Mouse (Mus musculus) limb, embryonic 11.5 days (tissue): ENCODE results near the gene Parp16. TPM values are rescaled to one million over a fixed set of nuclear protein-coding genes. Genes with fewer than 3 reads are reported as not detected.
A peak's percentile ranks its signal among the peaks of the same experiment; 100 is the strongest.

Experiments
- ATAC-seq: fragments of 200-750 bp; cut with Nextera tagmentation; 2 replicates; pipeline ENCODE4 v1.8.0; 2017; ENCODE audit warnings: low read depth; ENCODE audit not compliant: insufficient number of reproducible peaks, low FRiP score, low TSS enrichment
- DNase-seq: peaks from one replicate; pipeline ENCODE4 v3.0.0-alpha.2; 2015; ENCODE audit warnings: low spot score
- H3K27ac ChIP-seq: fragments of 300-500 bp; sonication (generic); replicated peaks from 2 replicates; pipeline ENCODE4 v1.5.1; 2014; ENCODE audit warnings: low read depth, mild to moderate bottlenecking, low read length
- H3K27me3 ChIP-seq: fragments of 300-500 bp; sonication (generic); 2 replicates; pipeline ENCODE4 v1.6.1; 2014; ENCODE audit warnings: mild to moderate bottlenecking, low read length, mixed read lengths; ENCODE audit not compliant: control insufficient read depth, insufficient read depth
- H3K36me3 ChIP-seq: fragments of 300-500 bp; sonication (generic); 2 replicates; pipeline ENCODE4 v1.6.1; 2014; ENCODE audit warnings: mild to moderate bottlenecking, low read length, moderate library complexity, mixed read lengths; ENCODE audit not compliant: control insufficient read depth, insufficient read depth
- H3K4me1 ChIP-seq: fragments of 300-500 bp; sonication (generic); 2 replicates; pipeline ENCODE4 v1.6.1; 2014; ENCODE audit warnings: low read length, mixed read lengths; ENCODE audit not compliant: control insufficient read depth, insufficient read depth
- H3K4me2 ChIP-seq: fragments of 300-500 bp; sonication (generic); 2 replicates; pipeline ENCODE4 v1.6.1; 2014; ENCODE audit warnings: low read depth, mild to moderate bottlenecking, moderate library complexity; ENCODE audit not compliant: severe bottlenecking
- H3K4me3 ChIP-seq: fragments of 300-500 bp; sonication (generic); 2 replicates; pipeline ENCODE4 v1.5.1; 2014; ENCODE audit warnings: low read depth, low read length
- H3K9ac ChIP-seq: fragments of 300-500 bp; sonication (generic); 2 replicates; pipeline ENCODE4 v1.6.1; 2014; ENCODE audit warnings: mild to moderate bottlenecking, low read length
- H3K9me3 ChIP-seq: fragments of 300-500 bp; sonication (generic); 2 replicates; pipeline ENCODE4 v1.6.1; 2016; ENCODE audit warnings: low read length; ENCODE audit not compliant: control insufficient read depth
- WGBS: fragments of 180-500 bp; shearing (Covaris S2); extraction: QIAGEN DNeasy Blood & Tissue Kit; methylation state at CpG from one replicate; pipeline ENCODE4 v1.1.7; 2014; 5-methylcytosine and 5-hydroxymethylcytosine counted together
- polyA plus RNA-seq: library from polyadenylated mRNA; unstranded; fragments of >200 nt; fragmentation: Nextera tagmentation; extraction: Ambion mirVana; gene quantifications from 2 replicates; pipeline ENCODE4 v1.2.1, GENCODE M21; 2014

Parp16 gene
- polyA plus RNA-seq, 1 experiment from 2014 or later = 7.2 TPM

GRCm38 (mm10) chr9:65238191-65238760, 43.1 kb downstream of the Parp16 start:
- Histone ChIP-seq H3K36me3 (no peaks in the 10 kb centered on the region; the same call in 1 of the 2 replicates), H3K9ac (peak overlapping the region; percentile 27; the same call in 1 of the 2 replicates), H3K4me3 (no peak overlapping the region), H3K9me3 (no peaks in the 10 kb centered on the region), H3K27me3 (no peaks in the 10 kb centered on the region), H3K4me2 (no peak overlapping the region), H3K27ac (no peak overlapping the region), H3K4me1 (peaks cover 9% of the 10 kb centered on the region; the same call in 1 of the 2 replicates)
- ATAC-seq (no peak), DNase-seq (peak; percentile 33)
- WGBS = 36% methylated on average over 13 of the region's 13 CpGs

- Histone ChIP-seq H3K9me3 (no peaks in the 10 kb centered on the region), H3K36me3 (no peaks in the 10 kb centered on the region; the same call in 1 of the 2 replicates), H3K27me3 (no peaks in the 10 kb centered on the region), H3K4me2 (no peak overlapping the region), H3K27ac (no peak overlapping the region), H3K4me1 (peaks cover 9% of the 10 kb centered on the region; the same call in 1 of the 2 replicates), H3K9ac (no peak overlapping the region), H3K4me3 (no peak overlapping the region)
- ATAC-seq (no peak), DNase-seq (no peak)
- 89% methylated on average over 4 of the region's 4 CpGs for WGBS
Observed at GRCm38 (mm10) chr9:65239176-65239575, 44.0 kb downstream of the Parp16 start.

GRCm38 (mm10) chr9:65239731-65240130, 44.6 kb downstream of the Parp16 start:
- Histone ChIP-seq H3K4me3 (no peak overlapping the region), H3K4me1 (peaks cover 12% of the 10 kb centered on the region; the same call in 1 of the 2 replicates), H3K27ac (no peak overlapping the region), H3K9ac (no peak overlapping the region), H3K9me3 (no peaks in the 10 kb centered on the region), H3K36me3 (no peaks in the 10 kb centered on the region; the same call in 1 of the 2 replicates), H3K27me3 (no peaks in the 10 kb centered on the region), H3K4me2 (no peak overlapping the region)
- no peak for DNase-seq
- 90% methylated on average over 5 of the region's 5 CpGs for WGBS
- ATAC-seq = no peak

GRCm38 (mm10) chr9:65240587-65240986, 45.4 kb downstream of the Parp16 start:
- H3K9me3 ChIP-seq = no peaks in the 10 kb centered on the region
- no peak overlapping the region for H3K4me3 ChIP-seq
- no peak overlapping the region for H3K27ac ChIP-seq
- H3K9ac ChIP-seq = no peak overlapping the region
- H3K27me3 ChIP-seq = no peaks in the 10 kb centered on the region
- H3K4me1 ChIP-seq = peaks cover 12% of the 10 kb centered on the region; the same call in 1 of the 2 replicates
- DNase-seq (no peak), ATAC-seq (no peak)
- H3K4me2 ChIP-seq = no peak overlapping the region
- H3K36me3 ChIP-seq = no peaks in the 10 kb centered on the region; the same call in 1 of the 2 replicates
- WGBS = 92% methylated on average over 3 of the region's 3 CpGs

GRCm38 (mm10) chr9:65241973-65242372, 46.8 kb downstream of the Parp16 start:
- Histone ChIP-seq H3K27me3 (no peaks in the 10 kb centered on the region), H3K36me3 (no peaks in the 10 kb centered on the region; the same call in 1 of the 2 replicates), H3K27ac (no peak overlapping the region), H3K9ac (no peak overlapping the region), H3K4me1 (peaks cover 12% of the 10 kb centered on the region; the same call in 1 of the 2 replicates), H3K4me2 (no peak overlapping the region), H3K9me3 (no peaks in the 10 kb centered on the region), H3K4me3 (no peak overlapping the region)
- ATAC-seq (no peak), DNase-seq (no peak)
- WGBS = 69% methylated on average over 5 of the region's 5 CpGs

GRCm38 (mm10) chr9:65243249-65243648, 48.1 kb downstream of the Parp16 start:
- no peak overlapping the region for H3K4me3 ChIP-seq
- ATAC-seq = no peak
- H3K4me2 ChIP-seq = no peak overlapping the region
- no peaks in the 10 kb centered on the region; the same call in 1 of the 2 replicates for H3K36me3 ChIP-seq
- 51% methylated on average over 4 of the region's 4 CpGs for WGBS
- no peak for DNase-seq
- no peak overlapping the region for H3K9ac ChIP-seq
- no peaks in the 10 kb centered on the region for H3K9me3 ChIP-seq
- no peak overlapping the region for H3K27ac ChIP-seq
- no peaks in the 10 kb centered on the region for H3K27me3 ChIP-seq
- H3K4me1 ChIP-seq = peaks cover 6% of the 10 kb centered on the region; the same call in 1 of the 2 replicates

GRCm38 (mm10) chr9:65244036-65244806, 49.1 kb downstream of the Parp16 start:
- Histone ChIP-seq H3K9me3 (no peaks in the 10 kb centered on the region), H3K4me3 (no peak overlapping the region), H3K27ac (no peak overlapping the region), H3K4me2 (no peak overlapping the region), H3K9ac (no peak overlapping the region), H3K4me1 (peaks cover 3% of the 10 kb centered on the region; the same call in 1 of the 2 replicates), H3K36me3 (no peaks in the 10 kb centered on the region; the same call in 1 of the 2 replicates), H3K27me3 (no peaks in the 10 kb centered on the region)
- DNase-seq (no peak), ATAC-seq (no peak)
- 37% methylated on average over 9 of the region's 9 CpGs for WGBS

GRCm38 (mm10) chr9:65247502-65248376, 52.6 kb downstream of the Parp16 start:
- ATAC-seq = no peak

More at GRCm38 (mm10) chr9:65247502-65248376, 52.6 kb downstream of the Parp16 start:
- WGBS = 65% methylated on average over 15 of the region's 16 CpGs
- Histone ChIP-seq H3K36me3 (no peaks in the 10 kb centered on the region; the same call in 1 of the 2 replicates), H3K4me1 (peaks cover 3% of the 10 kb centered on the region; the same call in 1 of the 2 replicates), H3K9ac (no peak overlapping the region), H3K4me2 (no peak overlapping the region), H3K9me3 (no peaks in the 10 kb centered on the region), H3K27ac (no peak overlapping the region), H3K4me3 (no peak overlapping the region), H3K27me3 (no peaks in the 10 kb centered on the region)
- DNase-seq = no peak
